In genomic region chr9:101075091-101075581, GRCm38 (mm10) we compare ENCODE assay signal across 8 mouse cellular contexts. TPM values are rescaled to one million over a fixed set of nuclear protein-coding genes. Genes with fewer than 3 reads are reported as not detected.
DNase-seq lines count a peak whose midpoint lies in the region; ATAC-seq and TF ChIP-seq lines count a peak whose summit lies in the region.

No protein-coding gene starts in this region.

- under 1% methylated on average over 25 of the region's 25 CpGs for WGBS in forebrain, embryonic 14.5 days
- whole genome bisulfite sequencing in intestine, postnatal 0 days, result 0% methylated on average over 25 of the region's 25 CpGs
- under 1% methylated on average over 25 of the region's 25 CpGs for WGBS in lung, embryonic 14.5 days
- under 1% methylated on average over 25 of the region's 25 CpGs for whole genome bisulfite sequencing in olfactory bulb, adult 2 months

- H3K9me3 ChIP-seq in MEL (replicated peaks; ENCODE audit: insufficient read depth, low read length), result no peaks in the 10 kb centered on the region
- H3K9me3 ChIP-seq in forebrain, embryonic 14.5 days (replicated peaks; ENCODE audit: control insufficient read depth, low read length), result no peaks in the 10 kb centered on the region
- no peaks in the 10 kb centered on the region for H3K9me3 ChIP-seq in intestine, postnatal 0 days (ENCODE audit: control insufficient read depth)
- no peaks in the 10 kb centered on the region for H3K9me3 ChIP-seq in lung, embryonic 14.5 days (ENCODE audit: low read depth, low read length)

- peak overlapping the region; percentile 96 to 99 for H3K4me3 ChIP-seq in MEL (ENCODE audit: control insufficient read depth in 1 of 2, insufficient read depth in 1 of 2, low read depth in 2 of 2, low read length in 2 of 2)
- H3K4me3 ChIP-seq in forebrain, embryonic 14.5 days (ENCODE audit: low read depth, low read length), result peak overlapping the region; percentile 99
- H3K4me3 ChIP-seq in intestine, postnatal 0 days (ENCODE audit: low read depth, low read length), result peak overlapping the region; percentile 89
- H3K4me3 ChIP-seq in lung, embryonic 14.5 days (ENCODE audit: low read depth, low read length), result peak overlapping the region; percentile 95
- H3K4me3 ChIP-seq in olfactory bulb, adult 2 months (ENCODE audit: insufficient read depth, low read depth, low read length), result peak overlapping the region; percentile 73

- peak overlapping the region; percentile 87 for H3K27ac ChIP-seq in MEL (ENCODE audit: control insufficient read depth, low read depth, low read length)
- peak overlapping the region; percentile 99 for H3K27ac ChIP-seq in forebrain, embryonic 14.5 days (ENCODE audit: low read depth, low read length)
- peak overlapping the region; percentile 99 for H3K27ac ChIP-seq in intestine, postnatal 0 days (ENCODE audit: low read depth, low read length)
- H3K27ac ChIP-seq in lung, embryonic 14.5 days (ENCODE audit: low read depth), result peak overlapping the region; percentile 100
- H3K27ac ChIP-seq in olfactory bulb, adult 2 months (ENCODE audit: insufficient read depth, low read depth, low read length), result peak overlapping the region; percentile 69

- no peaks in the 10 kb centered on the region for H3K27me3 ChIP-seq in MEL (ENCODE audit: control insufficient read depth in 1 of 2, insufficient read depth in 2 of 2, low read length in 2 of 2)
- H3K27me3 ChIP-seq in forebrain, embryonic 14.5 days (replicated peaks; ENCODE audit: control insufficient read depth, insufficient read depth, low read length), result no peaks in the 10 kb centered on the region
- H3K27me3 ChIP-seq in intestine, postnatal 0 days (replicated peaks; ENCODE audit: control insufficient read depth, insufficient read depth, low read length), result no peaks in the 10 kb centered on the region
- H3K27me3 ChIP-seq in lung, embryonic 14.5 days (ENCODE audit: insufficient read depth, low read length), result no peaks in the 10 kb centered on the region

- H3K36me3 ChIP-seq in MEL (ENCODE audit: control insufficient read depth in 1 of 2, insufficient read depth in 2 of 2, low read length in 2 of 2), result peaks cover 0 to 17% of the 10 kb centered on the region in 2 experiments; a peak in 2 of 4 replicates
- H3K36me3 ChIP-seq in forebrain, embryonic 14.5 days (ENCODE audit: control insufficient read depth, insufficient read depth, low read length), result no peaks in the 10 kb centered on the region
- H3K36me3 ChIP-seq in intestine, postnatal 0 days (ENCODE audit: control insufficient read depth, insufficient read depth), result no peaks in the 10 kb centered on the region
- H3K36me3 ChIP-seq in lung, embryonic 14.5 days (ENCODE audit: insufficient read depth), result peaks cover 8% of the 10 kb centered on the region; the same call in 1 of the 2 replicates

- no peak for ATAC-seq in forebrain, embryonic 14.5 days
- ATAC-seq in intestine, postnatal 0 days, result no peak
- no peak for ATAC-seq in lung, embryonic 14.5 days (ENCODE audit: insufficient read depth)

- TF ChIP-seq CTCF in MEL (IDR thresholded peaks at IDR 0.05 in 2 of 3, conservative IDR thresholded peaks at IDR 0.05 in 1 of 3; ENCODE audit: control insufficient read depth in 1 of 3, insufficient read depth in 1 of 3, low read depth in 2 of 3, low read length in 3 of 3, poor library complexity in 1 of 3, severe bottlenecking in 1 of 3), result no peak
- TF ChIP-seq CTCF in intestine, postnatal 0 days (IDR thresholded peaks at IDR 0.05; ENCODE audit: low read depth), result no peak
- TF ChIP-seq CTCF in lung, embryonic 14.5 days (IDR thresholded peaks at IDR 0.05; ENCODE audit: low read depth), result no peak
- TF ChIP-seq CTCF in olfactory bulb, adult 2 months (IDR thresholded peaks at IDR 0.05; ENCODE audit: insufficient read depth, low read depth, low read length), result no peak

- no peak for TF ChIP-seq EP300 in MEL (IDR thresholded peaks at IDR 0.05; ENCODE audit: low read depth in 1 of 2, low read length in 2 of 2)

- intact Hi-C loops in gastrocnemius, postnatal 36 days (cut with DNase I), result no loop called here

- H3K4me1 ChIP-seq in MEL (ENCODE audit: control insufficient read depth in 1 of 2, insufficient read depth in 2 of 2, low read length in 2 of 2), result peaks cover 0 to 7% of the 10 kb centered on the region in 2 experiments; a peak in 2 of 4 replicates
- H3K4me1 ChIP-seq in forebrain, embryonic 14.5 days (ENCODE audit: control insufficient read depth, insufficient read depth, low read length), result peaks cover 28% of the 10 kb centered on the region
- peaks cover 8% of the 10 kb centered on the region; the same call in 1 of the 2 replicates for H3K4me1 ChIP-seq in intestine, postnatal 0 days (replicated peaks; ENCODE audit: control insufficient read depth, insufficient read depth, low read length)
- H3K4me1 ChIP-seq in lung, embryonic 14.5 days (ENCODE audit: insufficient read depth), result peaks cover 18% of the 10 kb centered on the region
- peaks cover 4% of the 10 kb centered on the region; the same call in 1 of the 2 replicates for H3K4me1 ChIP-seq in olfactory bulb, adult 2 months (ENCODE audit: control insufficient read depth, insufficient read depth, low read length)

- peak overlapping the region; percentile 91 for H3K9ac ChIP-seq in MEL (ENCODE audit: control insufficient read depth, low read depth, low read length, poor library complexity, severe bottlenecking)
- H3K9ac ChIP-seq in forebrain, embryonic 14.5 days (ENCODE audit: low read length), result peak overlapping the region; percentile 99
- peak overlapping the region; percentile 92 for H3K9ac ChIP-seq in intestine, postnatal 0 days (ENCODE audit: low read depth, low read length)
- peak overlapping the region; percentile 98 for H3K9ac ChIP-seq in lung, embryonic 14.5 days

- H3K4me2 ChIP-seq in forebrain, embryonic 14.5 days (ENCODE audit: low read length), result peak overlapping the region; percentile 89
- H3K4me2 ChIP-seq in intestine, postnatal 0 days (replicated peaks; ENCODE audit: low read depth), result peak overlapping the region; percentile 83
- H3K4me2 ChIP-seq in lung, embryonic 14.5 days, result peak overlapping the region; percentile 94

- peaks cover 66% of the 10 kb centered on the region for H3K79me2 ChIP-seq in MEL (ENCODE audit: control insufficient read depth, insufficient read depth, low read length, poor library complexity)

- peak; percentile 55 for DNase-seq in A20 (ENCODE audit: low read depth, low spot score)
- peak; percentile 76 for DNase-seq in MEL (ENCODE audit: low read depth, low spot score)
- DNase-seq in forebrain, embryonic 14.5 days (ENCODE audit: low spot score), result peak; percentile 37
- DNase-seq in lung, embryonic 14.5 days, result peak; percentile 79
- no peak for DNase-seq in layer of hippocampus, adult 9-11 months
- DNase-seq in gastrocnemius, postnatal 36 days, result no peak

- no peak for TF ChIP-seq POLR2A in MEL (IDR thresholded peaks at IDR 0.05; ENCODE audit: control insufficient read depth in 1 of 2, insufficient read depth in 1 of 2, low read depth in 1 of 2, low read length in 2 of 2, poor library complexity in 1 of 2)
- no peak for TF ChIP-seq POLR2A in olfactory bulb, adult 2 months (IDR thresholded peaks at IDR 0.05; ENCODE audit: insufficient read depth, low read depth, low read length)

- no peak for TF ChIP-seq RAD21 in MEL (IDR thresholded peaks at IDR 0.05; ENCODE audit: low read depth, low read length)

TF ChIP-seq in MEL, 35 proteins besides CTCF, POLR2A, EP300 and RAD21:
- TF ChIP-seq MXI1 (IDR thresholded peaks at IDR 0.05; ENCODE audit: low read depth, low read length) (peak; percentile 62), SIN3A (IDR thresholded peaks at IDR 0.05; ENCODE audit: low read length) (peak; percentile 79), CHD2 (IDR thresholded peaks at IDR 0.05; ENCODE audit: low read length) (no peak), TAL1 (IDR thresholded peaks at IDR 0.05; ENCODE audit: low read length) (0 out of 2 replicates have a peak, but pooled peaks have one; percentile 12), UBTF (IDR thresholded peaks at IDR 0.05; ENCODE audit: borderline replicate concordance, insufficient read depth, low read depth, low read length) (0 out of 2 replicates have a peak, but pooled peaks have one; percentile 78)

RNA-seq across cellular contexts. Expression of gene Msl2, which starts 1.2 kb away (rescaled TPM):
- 19.7 and 20.5 TPM in 2 replicates for total RNA-seq in MEL (2012; rRNA removed)
- 10 to 100 TPM; 29.6 to 39.6 TPM for polyA plus RNA-seq in MEL (2012; ENCODE audit: insufficient read depth in 1 of 2, insufficient read length in 2 of 2, low read depth in 1 of 2, low replicate concordance in 2 of 2, missing spikeins in 1 of 2)
- polyA plus RNA-seq in forebrain, embryonic 14.5 days (2014; fragmentation: Nextera tagmentation; extraction: Ambion mirVana), result 6.1 and 8.4 TPM in 2 replicates
- 4.6 and 5.6 TPM in 2 replicates for polyA plus RNA-seq in intestine, postnatal 0 days (2015; fragmentation: Nextera tagmentation; extraction: Ambion mirVana)
- 7.4 and 8.4 TPM in 2 replicates for polyA plus RNA-seq in lung, embryonic 14.5 days (2014; fragmentation: Nextera tagmentation; extraction: Ambion mirVana)
- polyA plus RNA-seq in olfactory bulb, adult 2 months (2012; ENCODE audit: insufficient read depth, insufficient read length, low replicate concordance, missing spikeins), result 135 TPM in 1 of 2 replicates, not detected in the other
- total RNA-seq in gastrocnemius, postnatal 36 days (2021), result 10 to 100 TPM; 19.6 to 27.2 TPM

RNA-seq across cellular contexts. Expression of gene Pccb, which starts 40.4 kb away (rescaled TPM):
- 11.5 and 13.2 TPM in 2 replicates for total RNA-seq in MEL (2012; rRNA removed)
- polyA plus RNA-seq in MEL (2012; ENCODE audit: insufficient read depth in 1 of 2, insufficient read length in 2 of 2, low read depth in 1 of 2, low replicate concordance in 2 of 2, missing spikeins in 1 of 2), result 10 to 100 TPM in 1 of 2 experiments, not detected in 1; 21.1 TPM
- polyA plus RNA-seq in forebrain, embryonic 14.5 days (2014; fragmentation: Nextera tagmentation; extraction: Ambion mirVana), result 20.4 and 23.7 TPM in 2 replicates
- polyA plus RNA-seq in intestine, postnatal 0 days (2015; fragmentation: Nextera tagmentation; extraction: Ambion mirVana), result 30.4 and 31.2 TPM in 2 replicates
- 22.3 and 22.4 TPM in 2 replicates for polyA plus RNA-seq in lung, embryonic 14.5 days (2014; fragmentation: Nextera tagmentation; extraction: Ambion mirVana)
- polyA plus RNA-seq in olfactory bulb, adult 2 months (2012; ENCODE audit: insufficient read depth, insufficient read length, low replicate concordance, missing spikeins), result not detected in 2 replicates
- total RNA-seq in gastrocnemius, postnatal 36 days (2021), result 10 to 100 TPM; 52.6 to 58.4 TPM

Comparison
In these comparisons a context has a peak if more than half of its experiments do, and no peak if none do; other contexts are left out.
1. DNase-seq: peak in A20 (single experiment), MEL (single experiment), forebrain, embryonic 14.5 days (single experiment) and lung, embryonic 14.5 days (single experiment); none in layer of hippocampus, adult 9-11 months (single experiment) and gastrocnemius, postnatal 36 days (0 of 2).
2. Peak in every context shown above with its lines, with median percentiles within 50 percentile points of each other: H3K27ac ChIP-seq, H3K4me3 ChIP-seq, H3K9ac ChIP-seq and H3K4me2 ChIP-seq.